Mouse (Mus musculus) v-Abl transformed pro-B cells (cell line): Measurements from ENCODE around the gene Htr7.

Source experiments
- in situ Hi-C, 2 experiments: fragments of 400-800 bp; cut with MboI; formaldehyde crosslinking; loops; one replicate each; pipeline ENCODE4 v1.15.1; 2025; ENCODE audit not compliant: unreplicated experiment in 2 of 2

Gene Htr7

GRCm38 (mm10) chr19:36057231-36057811 lies at the start of gene Htr7:
Htr7 (minus strand) TSS chr19:36057507.
- in situ Hi-C loops, result no loop called here

- in situ Hi-C loops, result loop anchor here in 1 of 2 experiments (5.0 kb wide), 2 partner anchors 338 to 818 kb away; no protein-coding TSS in a partner anchor
Observed at GRCm38 (mm10) chr19:36103909-36104308, 46.6 kb upstream of the Htr7 start.

- in situ Hi-C loops, result no loop called here
Observed at GRCm38 (mm10) chr19:36098916-36099315, 41.6 kb upstream of the Htr7 start.

GRCm38 (mm10) chr19:36098265-36098664 lies 41.0 kb upstream of the Htr7 start:
- in situ Hi-C loops, result no loop called here

- in situ Hi-C loops, result no loop called here
Observed at GRCm38 (mm10) chr19:36097194-36097593, 39.9 kb upstream of the Htr7 start.

- in situ Hi-C loops, result loop anchor here (5.0 kb wide), 2 partner anchors 92 to 347 kb away; no protein-coding TSS in a partner anchor
Observed at GRCm38 (mm10) chr19:36090781-36091180, 33.5 kb upstream of the Htr7 start.

GRCm38 (mm10) chr19:36083262-36084225 lies 26.2 kb upstream of the Htr7 start, which contains the start of gene Rpp30:
Rpp30 (plus strand) TSS chr19:36083716.
- in situ Hi-C loops, result loop anchor here (5.0 kb wide), 2 partner anchors 956 to 1091 kb away; no protein-coding TSS in a partner anchor

- in situ Hi-C loops, result loop anchor here (5.0 kb wide), 2 partner anchors 955 to 1090 kb away; no protein-coding TSS in a partner anchor
Observed at GRCm38 (mm10) chr19:36082606-36083261, 25.4 kb upstream of the Htr7 start.

GRCm38 (mm10) chr19:36062801-36063529 lies 5.7 kb upstream of the Htr7 start:
- in situ Hi-C loops, result no loop called here

GRCm38 (mm10) chr19:36056502-36057221 lies 645 bp downstream of the Htr7 start:
- in situ Hi-C loops, result no loop called here

- in situ Hi-C loops, result no loop called here
Observed at GRCm38 (mm10) chr19:36046046-36046445, 11.3 kb downstream of the Htr7 start.

GRCm38 (mm10) chr19:36014836-36015235 lies 42.5 kb downstream of the Htr7 start:
- in situ Hi-C loops, result no loop called here

GRCm38 (mm10) chr19:36006277-36006676 lies 51.0 kb downstream of the Htr7 start:
- in situ Hi-C loops, result no loop called here

- in situ Hi-C loops, result no loop called here
Observed at GRCm38 (mm10) chr19:36004961-36005360, 52.3 kb downstream of the Htr7 start.

GRCm38 (mm10) chr19:36002476-36003445 lies 54.5 kb downstream of the Htr7 start:
- in situ Hi-C loops, result no loop called here

- in situ Hi-C loops, result no loop called here
Observed at GRCm38 (mm10) chr19:36001512-36001911, 55.8 kb downstream of the Htr7 start.

GRCm38 (mm10) chr19:36000955-36001354 lies 56.4 kb downstream of the Htr7 start:
- in situ Hi-C loops, result no loop called here

GRCm38 (mm10) chr19:35997384-35997783 lies 59.9 kb downstream of the Htr7 start:
- in situ Hi-C loops, result no loop called here
